Mouse (Mus musculus): ENCODE measurements around the gene Gm28729.

DNA sequence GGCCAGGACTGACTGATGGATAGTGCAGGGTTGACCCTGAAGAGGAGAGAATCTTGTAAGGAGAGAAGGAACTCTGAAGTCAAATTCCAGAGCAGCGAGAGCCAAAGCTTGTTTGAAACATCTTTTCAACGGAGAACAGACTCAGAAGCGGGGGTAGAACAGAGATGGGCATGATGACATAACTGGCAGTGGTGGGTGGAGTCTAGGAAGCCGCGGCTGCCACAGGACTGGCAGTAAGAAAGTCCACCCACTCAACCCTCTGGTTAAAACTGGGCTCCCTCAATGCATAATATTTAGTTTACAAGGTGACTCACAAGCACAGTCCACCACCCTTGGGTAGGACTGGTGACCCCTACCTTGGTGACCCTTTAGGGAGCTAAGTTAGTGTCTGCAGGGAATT is 9.3 kb downstream of the Gm28729 start:
- TF ChIP-seq CTCF (IDR thresholded peaks at IDR 0.05; ENCODE audit: extremely low read depth, insufficient read length, insufficient replicate concordance, low read depth, low read length) (no peak), POLR2A (IDR thresholded peaks at IDR 0.05; ENCODE audit: low read depth, low read length) (no peak)
